Mouse (Mus musculus): ENCODE results near the gene 4931409K22Rik. TPM values are rescaled to one million over a fixed set of nuclear protein-coding genes. Genes with fewer than 3 reads are reported as not detected.

The 4931409K22Rik gene
- 0.14 and 0.16 TPM in 2 replicates for polyA plus RNA-seq (2014; fragmentation: Nextera tagmentation; extraction: Ambion mirVana)

GRCm38 (mm10) chr5:24556709-24557108 is at the start of gene 4931409K22Rik:
Gene 4931409K22Rik, minus strand, starts transcription at chr5:24556809.
- H3K36me3 ChIP-seq (ENCODE audit: control insufficient read depth, insufficient read depth, low read length) = no peaks in the 10 kb centered on the region
- no peak within 1 kb of the TSS for H3K27ac ChIP-seq (ENCODE audit: low read depth, low read length)
- H3K4me2 ChIP-seq (ENCODE audit: low read depth, low read length) = no peak within 1 kb of the TSS
- H3K9ac ChIP-seq (replicated peaks; ENCODE audit: low read depth, low read length) = no peak within 1 kb of the TSS
- 74% methylated on average over 2 of the region's 2 CpGs for WGBS
- ATAC-seq (ENCODE audit: low read depth) = no peak
- no peaks in the 10 kb centered on the region for H3K9me3 ChIP-seq (ENCODE audit: control insufficient read depth, low read length)
- no peaks in the 10 kb centered on the region for H3K27me3 ChIP-seq (ENCODE audit: control insufficient read depth, insufficient read depth, low read length)
- H3K4me3 ChIP-seq (ENCODE audit: low read depth, low read length) = no peak within 1 kb of the TSS
- peaks cover under 1% of the 10 kb centered on the region; the same call in 1 of the 2 replicates for H3K4me1 ChIP-seq (ENCODE audit: control insufficient read depth, insufficient read depth, low read length)

- Histone ChIP-seq H3K9ac (replicated peaks; ENCODE audit: low read depth, low read length) (peak overlapping the region; percentile 81), H3K27me3 (ENCODE audit: control insufficient read depth, insufficient read depth, low read length) (no peaks in the 10 kb centered on the region), H3K27ac (ENCODE audit: low read depth, low read length) (peak overlapping the region; percentile 98), H3K4me3 (ENCODE audit: low read depth, low read length) (peak overlapping the region; percentile 55), H3K4me2 (ENCODE audit: low read depth, low read length) (peak overlapping the region; percentile 86), H3K36me3 (ENCODE audit: control insufficient read depth, insufficient read depth, low read length) (no peaks in the 10 kb centered on the region), H3K4me1 (ENCODE audit: control insufficient read depth, insufficient read depth, low read length) (peaks cover 44% of the 10 kb centered on the region), H3K9me3 (ENCODE audit: control insufficient read depth, low read length) (no peaks in the 10 kb centered on the region)
- WGBS = 6% methylated on average over 14 of the region's 14 CpGs
- ATAC-seq (ENCODE audit: low read depth) = no peak
These were observed 49.5 kb upstream of the 4931409K22Rik start for GRCm38 (mm10) chr5:24605980-24606665.

- Histone ChIP-seq H3K36me3 (ENCODE audit: control insufficient read depth, insufficient read depth, low read length) (no peaks in the 10 kb centered on the region), H3K9ac (replicated peaks; ENCODE audit: low read depth, low read length) (peak overlapping the region; percentile 81), H3K4me1 (ENCODE audit: control insufficient read depth, insufficient read depth, low read length) (peaks cover 51% of the 10 kb centered on the region), H3K4me3 (ENCODE audit: low read depth, low read length) (peak overlapping the region; percentile 55), H3K9me3 (ENCODE audit: control insufficient read depth, low read length) (no peaks in the 10 kb centered on the region), H3K27me3 (ENCODE audit: control insufficient read depth, insufficient read depth, low read length) (no peaks in the 10 kb centered on the region), H3K27ac (ENCODE audit: low read depth, low read length) (peak overlapping the region; percentile 98), H3K4me2 (ENCODE audit: low read depth, low read length) (peak overlapping the region; percentile 86)
- 3% methylated on average over 6 of the region's 6 CpGs for WGBS
- ATAC-seq (ENCODE audit: low read depth) = no peak
These were observed 48.8 kb upstream of the 4931409K22Rik start for GRCm38 (mm10) chr5:24605321-24605979.

GRCm38 (mm10) chr5:24604656-24605100 is 48.1 kb upstream of the 4931409K22Rik start:
- Histone ChIP-seq H3K27ac (ENCODE audit: low read depth, low read length) (peak overlapping the region; percentile 98), H3K9me3 (ENCODE audit: control insufficient read depth, low read length) (no peaks in the 10 kb centered on the region), H3K4me3 (ENCODE audit: low read depth, low read length) (peak overlapping the region; percentile 55), H3K36me3 (ENCODE audit: control insufficient read depth, insufficient read depth, low read length) (no peaks in the 10 kb centered on the region), H3K9ac (replicated peaks; ENCODE audit: low read depth, low read length) (peak overlapping the region; percentile 81), H3K27me3 (ENCODE audit: control insufficient read depth, insufficient read depth, low read length) (no peaks in the 10 kb centered on the region), H3K4me1 (ENCODE audit: control insufficient read depth, insufficient read depth, low read length) (peaks cover 52% of the 10 kb centered on the region), H3K4me2 (ENCODE audit: low read depth, low read length) (peak overlapping the region; percentile 86)
- peak; percentile 64 for ATAC-seq (ENCODE audit: low read depth)
- under 1% methylated on average over 38 of the region's 46 CpGs for WGBS

GRCm38 (mm10) chr5:24604080-24604655 is 47.6 kb upstream of the 4931409K22Rik start:
- Histone ChIP-seq H3K4me2 (ENCODE audit: low read depth, low read length) (peak overlapping the region; percentile 86), H3K36me3 (ENCODE audit: control insufficient read depth, insufficient read depth, low read length) (no peaks in the 10 kb centered on the region), H3K9me3 (ENCODE audit: control insufficient read depth, low read length) (no peaks in the 10 kb centered on the region), H3K4me3 (ENCODE audit: low read depth, low read length) (peak overlapping the region; percentile 55), H3K9ac (replicated peaks; ENCODE audit: low read depth, low read length) (peak overlapping the region; percentile 81), H3K27me3 (ENCODE audit: control insufficient read depth, insufficient read depth, low read length) (no peaks in the 10 kb centered on the region), H3K4me1 (ENCODE audit: control insufficient read depth, insufficient read depth, low read length) (peaks cover 57% of the 10 kb centered on the region), H3K27ac (ENCODE audit: low read depth, low read length) (peak overlapping the region; percentile 98)
- 17% methylated on average over 12 of the region's 12 CpGs for WGBS
- 0 out of 2 replicates have a peak, but pooled peaks have one; percentile 2 for ATAC-seq (ENCODE audit: low read depth)

GRCm38 (mm10) chr5:24603431-24604010 is 46.9 kb upstream of the 4931409K22Rik start:
- peaks cover 63% of the 10 kb centered on the region for H3K4me1 ChIP-seq (ENCODE audit: control insufficient read depth, insufficient read depth, low read length)
- 57% methylated on average over 8 of the region's 8 CpGs for WGBS
- peak overlapping the region; percentile 85 for H3K9ac ChIP-seq (replicated peaks; ENCODE audit: low read depth, low read length)
- peak overlapping the region; percentile 98 for H3K27ac ChIP-seq (ENCODE audit: low read depth, low read length)
- no peaks in the 10 kb centered on the region for H3K9me3 ChIP-seq (ENCODE audit: control insufficient read depth, low read length)
- H3K4me2 ChIP-seq (ENCODE audit: low read depth, low read length) = peak overlapping the region; percentile 91
- no peaks in the 10 kb centered on the region for H3K27me3 ChIP-seq (ENCODE audit: control insufficient read depth, insufficient read depth, low read length)
- ATAC-seq (ENCODE audit: low read depth) = no peak
- no peaks in the 10 kb centered on the region for H3K36me3 ChIP-seq (ENCODE audit: control insufficient read depth, insufficient read depth, low read length)
- peak overlapping the region; percentile 55; the same call in 1 of the 2 replicates for H3K4me3 ChIP-seq (ENCODE audit: low read depth, low read length)

- ATAC-seq (ENCODE audit: low read depth) = peak; percentile 31
- WGBS = 2% methylated on average over 16 of the region's 16 CpGs
- H3K4me3 ChIP-seq (ENCODE audit: low read depth, low read length) = peak overlapping the region; percentile 49
- no peaks in the 10 kb centered on the region for H3K36me3 ChIP-seq (ENCODE audit: control insufficient read depth, insufficient read depth, low read length)
- H3K9me3 ChIP-seq (ENCODE audit: control insufficient read depth, low read length) = no peaks in the 10 kb centered on the region
- no peaks in the 10 kb centered on the region for H3K27me3 ChIP-seq (ENCODE audit: control insufficient read depth, insufficient read depth, low read length)
- peak overlapping the region; percentile 91 for H3K4me2 ChIP-seq (ENCODE audit: low read depth, low read length)
- peak overlapping the region; percentile 85 for H3K9ac ChIP-seq (replicated peaks; ENCODE audit: low read depth, low read length)
- H3K27ac ChIP-seq (ENCODE audit: low read depth, low read length) = peak overlapping the region; percentile 98
- peaks cover 70% of the 10 kb centered on the region for H3K4me1 ChIP-seq (ENCODE audit: control insufficient read depth, insufficient read depth, low read length)
These were observed 46.2 kb upstream of the 4931409K22Rik start for GRCm38 (mm10) chr5:24602751-24603343.

GRCm38 (mm10) chr5:24601911-24602750 is 45.5 kb upstream of the 4931409K22Rik start:
- Histone ChIP-seq H3K27ac (ENCODE audit: low read depth, low read length) (peak overlapping the region; percentile 98), H3K9ac (replicated peaks; ENCODE audit: low read depth, low read length) (peak overlapping the region; percentile 85), H3K36me3 (ENCODE audit: control insufficient read depth, insufficient read depth, low read length) (no peaks in the 10 kb centered on the region), H3K4me3 (ENCODE audit: low read depth, low read length) (peak overlapping the region; percentile 49), H3K9me3 (ENCODE audit: control insufficient read depth, low read length) (no peaks in the 10 kb centered on the region), H3K4me1 (ENCODE audit: control insufficient read depth, insufficient read depth, low read length) (peaks cover 73% of the 10 kb centered on the region), H3K27me3 (ENCODE audit: control insufficient read depth, insufficient read depth, low read length) (no peaks in the 10 kb centered on the region), H3K4me2 (ENCODE audit: low read depth, low read length) (peak overlapping the region; percentile 91)
- ATAC-seq (ENCODE audit: low read depth) = peak; percentile 33
- under 1% methylated on average over 57 of the region's 73 CpGs for WGBS
